Mouse (Mus musculus) hindbrain, embryonic 13.5 days (tissue): ENCODE data around the gene Gm20388. TPM values are rescaled to one million over a fixed set of nuclear protein-coding genes. Genes with fewer than 3 reads are reported as not detected.

Experiments
- ATAC-seq: fragments of 200-750 bp; cut with Nextera tagmentation; 2 replicates; pipeline ENCODE4 v1.8.0; 2017; ENCODE audit warnings: moderate TSS enrichment; ENCODE audit not compliant: low FRiP score
- H3K27ac ChIP-seq: fragments of 300-500 bp; sonication (generic); 2 replicates; pipeline ENCODE4 v1.5.1; 2015; ENCODE audit warnings: inconsistent platforms, mild to moderate bottlenecking, moderate library complexity
- H3K27me3 ChIP-seq: fragments of 300-500 bp; sonication (generic); 2 replicates; pipeline ENCODE4 v1.6.1; 2015; ENCODE audit warnings: mild to moderate bottlenecking, inconsistent platforms
- H3K36me3 ChIP-seq: fragments of 300-500 bp; sonication (generic); 2 replicates; pipeline ENCODE4 v1.6.1; 2015; ENCODE audit warnings: mild to moderate bottlenecking, inconsistent platforms
- H3K4me1 ChIP-seq: fragments of 300-500 bp; sonication (generic); replicated peaks from 2 replicates; pipeline ENCODE4 v1.6.1; 2015; ENCODE audit warnings: inconsistent platforms
- H3K4me2 ChIP-seq: fragments of 300-500 bp; sonication (generic); 2 replicates; pipeline ENCODE4 v1.6.1; 2015; ENCODE audit warnings: inconsistent platforms, mild to moderate bottlenecking, moderate library complexity
- H3K4me3 ChIP-seq: fragments of 300-500 bp; sonication (generic); 2 replicates; pipeline ENCODE4 v1.5.1; 2015; ENCODE audit warnings: mild to moderate bottlenecking, inconsistent platforms
- H3K9ac ChIP-seq: fragments of 300-500 bp; sonication (generic); 2 replicates; pipeline ENCODE4 v1.6.1; 2015; ENCODE audit warnings: mild to moderate bottlenecking, inconsistent platforms
- H3K9me3 ChIP-seq: fragments of 300-500 bp; sonication (generic); 2 replicates; pipeline ENCODE4 v1.6.1; 2016; ENCODE audit warnings: inconsistent platforms
- whole genome bisulfite sequencing: fragments of 180-500 bp; shearing (Covaris S2); methylation state at CpG from one replicate; pipeline ENCODE4 v1.1.7; 2015; 5-methylcytosine and 5-hydroxymethylcytosine counted together
- polyA plus RNA-seq: library from polyadenylated mRNA; unstranded; fragments of >200 nt; fragmentation: Nextera tagmentation; extraction: Ambion mirVana; gene quantifications from 2 replicates; pipeline ENCODE4 v1.2.1, GENCODE M21; 2015

Gene Gm20388
- polyA plus RNA-seq, 1 experiment from 2014 or later: 1.9 TPM

DNA sequence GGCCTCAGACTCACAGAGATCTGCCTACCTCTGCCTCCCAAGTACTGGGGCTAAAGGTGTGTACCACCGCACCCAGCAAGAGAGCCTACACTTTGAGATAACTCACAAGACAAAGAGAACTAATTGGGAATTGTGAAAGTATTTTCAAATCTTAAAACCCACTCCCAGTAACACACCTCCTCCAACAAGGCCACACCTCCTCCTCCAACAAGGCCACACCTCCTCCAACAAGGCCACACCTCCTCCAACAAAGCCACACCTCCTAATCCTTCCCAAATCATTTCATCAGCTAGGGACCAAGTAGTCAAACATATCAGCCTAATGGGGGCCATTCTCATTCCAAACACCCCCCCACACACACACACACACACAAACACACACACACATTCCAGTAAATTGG lies 3863.8 kb downstream of the Gm20388 start:
- Histone ChIP-seq H3K27me3 (0 out of 2 replicates have a peak, but pooled peaks cover 4% of the 10 kb centered on the region), H3K4me1 (peaks cover 16% of the 10 kb centered on the region; the same call in 1 of the 2 replicates), H3K9ac (no peak overlapping the region), H3K36me3 (no peaks in the 10 kb centered on the region), H3K4me3 (no peak overlapping the region), H3K9me3 (no peaks in the 10 kb centered on the region), H3K27ac (no peak overlapping the region), H3K4me2 (no peak overlapping the region)
- 95% methylated on average over 1 of the region's 1 CpGs for WGBS
- ATAC-seq: no peak

DNA sequence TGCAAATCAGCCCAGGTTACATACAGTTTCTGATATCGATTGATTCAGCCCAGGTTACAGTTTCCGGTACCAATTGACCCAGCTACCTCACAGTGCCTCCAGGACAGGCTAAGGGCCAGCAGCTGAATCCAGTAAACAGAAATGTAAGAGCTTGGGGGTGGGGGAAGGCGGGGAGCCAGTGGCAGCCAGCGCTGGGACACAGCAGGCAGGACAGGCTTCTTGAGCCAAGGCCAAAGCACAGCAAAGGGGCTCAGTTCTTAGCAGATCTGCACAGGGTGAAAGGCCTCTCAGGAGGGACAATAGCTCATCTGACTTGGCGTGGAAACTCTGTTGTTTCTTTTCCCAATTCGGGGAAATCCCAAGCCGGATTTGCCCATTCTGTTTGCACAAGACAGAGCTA lies 3866.7 kb downstream of the Gm20388 start:
- H3K4me1 ChIP-seq: peaks cover 24% of the 10 kb centered on the region
- H3K27me3 ChIP-seq: 0 out of 2 replicates have a peak, but pooled peaks cover 4% of the 10 kb centered on the region
- no peak for ATAC-seq
- H3K4me3 ChIP-seq: no peak overlapping the region
- H3K9ac ChIP-seq: no peak overlapping the region
- H3K27ac ChIP-seq: no peak overlapping the region
- no peak overlapping the region for H3K4me2 ChIP-seq
- H3K36me3 ChIP-seq: no peaks in the 10 kb centered on the region
- 46% methylated on average over 7 of the region's 7 CpGs for WGBS
- no peaks in the 10 kb centered on the region for H3K9me3 ChIP-seq

DNA sequence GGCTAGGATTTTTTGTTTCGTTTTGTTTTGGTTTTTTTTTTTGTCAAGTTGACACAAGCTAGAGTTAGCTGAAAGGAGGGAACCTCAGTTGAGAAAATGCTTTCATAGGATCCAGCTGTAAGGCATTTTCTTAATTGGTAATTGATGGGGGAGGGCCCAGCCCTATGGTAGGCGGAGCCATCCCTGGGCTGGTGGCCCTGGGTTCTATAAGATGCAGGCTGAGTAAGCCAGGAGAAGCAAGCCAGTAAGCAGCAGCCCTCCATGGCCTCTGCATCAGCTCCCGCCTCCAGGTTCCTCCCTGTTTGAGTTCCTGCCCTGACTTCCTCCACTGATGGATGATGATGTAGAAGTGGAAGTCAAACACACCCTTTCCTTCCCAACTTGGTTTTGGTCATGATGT lies 3869.8 kb downstream of the Gm20388 start:
- H3K27ac ChIP-seq: no peak overlapping the region

DNA sequence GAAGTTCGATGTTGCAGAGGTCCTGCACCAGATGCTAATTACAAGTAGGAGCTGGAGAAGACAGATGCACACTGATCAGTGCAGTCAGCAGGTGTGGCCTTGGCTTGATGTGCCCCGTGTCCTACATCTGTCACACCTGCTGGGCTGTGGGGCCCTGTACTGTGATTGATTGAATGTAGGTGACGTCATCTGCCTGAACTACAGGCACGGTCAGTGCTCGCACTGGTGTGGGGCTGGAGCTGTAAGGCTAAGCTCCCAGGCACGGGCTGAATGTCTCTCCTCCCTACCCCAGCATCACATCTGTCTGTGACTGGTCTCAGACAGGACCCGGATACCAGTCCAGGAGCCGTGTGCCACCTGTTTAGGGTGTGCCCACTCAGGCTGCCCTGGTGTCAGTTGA lies 3870.6 kb downstream of the Gm20388 start:
- peaks cover 19% of the 10 kb centered on the region for H3K4me1 ChIP-seq
- H3K36me3 ChIP-seq: no peaks in the 10 kb centered on the region
- no peak for ATAC-seq
- 50% methylated on average over 8 of the region's 8 CpGs for WGBS
- no peaks in the 10 kb centered on the region for H3K27me3 ChIP-seq
- H3K4me3 ChIP-seq: no peak overlapping the region
- H3K9ac ChIP-seq: no peak overlapping the region
- no peaks in the 10 kb centered on the region for H3K9me3 ChIP-seq
- H3K4me2 ChIP-seq: no peak overlapping the region
- no peak overlapping the region for H3K27ac ChIP-seq

More for the DNA sequence above, 3869.8 kb downstream of the Gm20388 start:
- Histone ChIP-seq H3K4me1 (peaks cover 19% of the 10 kb centered on the region), H3K9ac (no peak overlapping the region; the same call in 1 of the 2 replicates), H3K9me3 (no peaks in the 10 kb centered on the region), H3K27me3 (no peaks in the 10 kb centered on the region), H3K36me3 (no peaks in the 10 kb centered on the region), H3K4me3 (no peak overlapping the region), H3K4me2 (no peak overlapping the region)
- ATAC-seq: no peak
- WGBS: 69% methylated on average over 3 of the region's 3 CpGs

DNA sequence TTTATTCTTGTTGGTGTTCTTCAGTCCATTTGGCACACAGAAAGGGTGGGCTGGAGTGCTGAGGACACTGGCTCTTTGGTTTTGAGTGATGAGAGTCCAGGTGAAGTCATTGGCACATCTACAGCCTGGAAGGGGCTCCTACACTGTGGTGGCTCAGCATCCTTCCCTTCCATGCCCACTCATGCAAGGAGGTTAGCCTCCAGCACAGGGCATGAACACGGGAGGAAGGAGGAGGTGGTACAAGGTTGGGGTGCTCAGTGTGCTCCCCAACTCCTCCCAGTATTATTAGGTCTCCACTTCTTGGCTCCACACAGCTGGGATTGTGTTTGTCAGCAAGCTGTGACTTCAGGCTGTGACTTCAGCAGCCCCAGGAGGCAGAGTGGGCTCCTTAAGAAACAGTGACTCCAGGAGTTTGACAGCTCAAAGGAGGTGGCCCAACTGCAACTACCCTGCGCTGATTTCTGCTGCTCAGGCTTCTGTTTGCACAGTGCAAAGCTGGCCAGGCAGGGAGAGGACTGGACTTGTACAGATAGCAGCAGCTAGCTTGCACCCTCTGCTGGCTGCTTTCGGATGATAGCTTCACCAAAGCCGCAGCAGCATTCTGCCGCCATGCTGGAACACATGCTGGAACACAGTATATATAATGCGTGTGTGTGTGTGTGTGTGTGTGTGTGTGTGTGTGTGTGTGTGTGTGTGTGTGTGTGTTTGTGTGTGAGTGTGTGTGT lies 3873.0 kb downstream of the Gm20388 start:
- Histone ChIP-seq H3K4me1 (peaks cover 12% of the 10 kb centered on the region), H3K9me3 (no peaks in the 10 kb centered on the region), H3K27me3 (no peaks in the 10 kb centered on the region), H3K4me3 (no peak overlapping the region), H3K4me2 (no peak overlapping the region), H3K9ac (no peak overlapping the region), H3K27ac (no peak overlapping the region), H3K36me3 (no peaks in the 10 kb centered on the region)
- ATAC-seq: peak; percentile 89
- WGBS: 11% methylated on average over 5 of the region's 6 CpGs

DNA sequence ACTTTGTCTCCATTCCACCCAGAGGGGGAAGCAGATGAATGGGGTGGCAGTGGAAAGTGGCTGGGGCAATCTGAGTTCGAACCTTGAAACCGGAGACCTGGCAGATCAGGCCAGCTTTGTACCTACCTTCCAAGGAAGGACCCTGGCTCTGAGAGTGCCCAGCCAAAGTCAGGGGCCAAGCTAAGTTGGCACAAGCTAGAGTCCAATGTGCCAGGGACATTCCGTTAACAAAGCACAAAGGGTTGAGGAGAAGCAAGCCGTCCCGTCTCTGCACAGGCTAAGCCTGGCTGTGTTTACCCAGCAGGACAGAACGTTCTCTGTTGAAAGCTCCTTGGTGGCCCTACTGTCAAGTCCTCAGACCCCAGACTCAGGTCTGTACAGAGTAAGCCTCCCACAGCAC lies 3875.5 kb downstream of the Gm20388 start:
- no peak for ATAC-seq
- no peak overlapping the region for H3K9ac ChIP-seq
- H3K27ac ChIP-seq: no peak overlapping the region
- no peaks in the 10 kb centered on the region for H3K36me3 ChIP-seq
- H3K9me3 ChIP-seq: no peaks in the 10 kb centered on the region
- H3K4me2 ChIP-seq: no peak overlapping the region
- H3K4me3 ChIP-seq: no peak overlapping the region
- peaks cover 14% of the 10 kb centered on the region for H3K4me1 ChIP-seq
- no peaks in the 10 kb centered on the region for H3K27me3 ChIP-seq
- 77% methylated on average over 6 of the region's 6 CpGs for WGBS

DNA sequence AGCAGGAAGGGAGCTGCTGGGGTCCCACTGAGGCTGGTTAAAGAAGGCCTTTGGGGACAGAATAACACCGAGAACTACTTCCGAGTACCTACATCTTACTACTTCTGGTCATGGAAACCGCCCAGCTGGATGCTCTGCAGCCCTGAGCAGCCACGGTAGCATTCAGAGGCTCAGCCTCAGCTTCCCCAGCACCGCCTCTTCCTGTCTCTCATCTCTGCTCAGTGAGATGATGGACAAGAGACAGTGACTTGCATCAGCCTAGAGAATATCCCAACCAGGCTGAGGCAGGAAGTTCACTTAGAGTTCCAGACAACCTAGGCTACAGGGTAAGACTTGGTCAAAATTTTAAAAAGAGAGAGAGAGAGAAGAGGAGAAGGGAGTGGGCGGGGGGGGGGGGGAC lies 3876.0 kb downstream of the Gm20388 start:
- WGBS: 74% methylated on average over 6 of the region's 6 CpGs
- no peaks in the 10 kb centered on the region for H3K27me3 ChIP-seq
- H3K9ac ChIP-seq: no peak overlapping the region
- peaks cover 15% of the 10 kb centered on the region for H3K4me1 ChIP-seq
- no peaks in the 10 kb centered on the region for H3K9me3 ChIP-seq
- no peak overlapping the region for H3K4me3 ChIP-seq
- no peak for ATAC-seq
- H3K36me3 ChIP-seq: no peaks in the 10 kb centered on the region
- no peak overlapping the region for H3K4me2 ChIP-seq
- H3K27ac ChIP-seq: no peak overlapping the region

DNA sequence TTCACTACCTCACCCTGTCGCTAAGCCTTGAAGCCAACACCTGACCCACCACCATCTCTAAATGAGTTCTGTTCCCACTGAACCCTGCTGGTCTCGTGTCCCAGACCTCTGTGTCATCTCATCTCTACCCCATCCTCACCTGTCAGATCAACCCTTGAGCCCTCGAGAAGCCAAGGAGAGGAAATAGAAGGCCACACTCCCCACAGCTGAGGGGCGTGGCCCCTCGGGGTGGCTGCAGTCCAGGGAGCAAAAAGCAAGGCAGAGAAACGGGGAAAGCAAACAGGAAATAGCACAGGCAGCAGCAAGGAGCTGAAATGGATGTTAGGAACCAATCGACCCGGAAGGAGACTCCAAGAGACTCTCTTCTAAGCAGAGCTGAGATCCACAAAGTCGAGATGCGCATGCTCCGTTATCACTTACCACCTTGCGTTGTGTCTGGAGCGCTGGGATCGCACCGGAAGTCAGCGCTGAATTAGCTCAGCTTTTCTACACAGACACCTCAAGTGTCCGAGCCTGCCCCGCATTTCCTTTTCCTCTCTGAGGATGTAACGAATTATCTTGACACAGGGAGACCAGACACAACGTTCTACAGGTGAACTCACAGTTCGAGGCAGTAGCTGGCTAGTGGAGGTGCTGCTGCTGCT lies 3876.7 kb downstream of the Gm20388 start:
- Histone ChIP-seq H3K27me3 (0 out of 2 replicates have a peak, but pooled peaks cover 4% of the 10 kb centered on the region), H3K4me1 (peaks cover 20% of the 10 kb centered on the region), H3K4me2 (no peak overlapping the region), H3K27ac (no peak overlapping the region), H3K4me3 (no peak overlapping the region), H3K36me3 (no peaks in the 10 kb centered on the region), H3K9ac (no peak overlapping the region), H3K9me3 (no peaks in the 10 kb centered on the region)
- no peak for ATAC-seq
- WGBS: 65% methylated on average over 21 of the region's 21 CpGs

DNA sequence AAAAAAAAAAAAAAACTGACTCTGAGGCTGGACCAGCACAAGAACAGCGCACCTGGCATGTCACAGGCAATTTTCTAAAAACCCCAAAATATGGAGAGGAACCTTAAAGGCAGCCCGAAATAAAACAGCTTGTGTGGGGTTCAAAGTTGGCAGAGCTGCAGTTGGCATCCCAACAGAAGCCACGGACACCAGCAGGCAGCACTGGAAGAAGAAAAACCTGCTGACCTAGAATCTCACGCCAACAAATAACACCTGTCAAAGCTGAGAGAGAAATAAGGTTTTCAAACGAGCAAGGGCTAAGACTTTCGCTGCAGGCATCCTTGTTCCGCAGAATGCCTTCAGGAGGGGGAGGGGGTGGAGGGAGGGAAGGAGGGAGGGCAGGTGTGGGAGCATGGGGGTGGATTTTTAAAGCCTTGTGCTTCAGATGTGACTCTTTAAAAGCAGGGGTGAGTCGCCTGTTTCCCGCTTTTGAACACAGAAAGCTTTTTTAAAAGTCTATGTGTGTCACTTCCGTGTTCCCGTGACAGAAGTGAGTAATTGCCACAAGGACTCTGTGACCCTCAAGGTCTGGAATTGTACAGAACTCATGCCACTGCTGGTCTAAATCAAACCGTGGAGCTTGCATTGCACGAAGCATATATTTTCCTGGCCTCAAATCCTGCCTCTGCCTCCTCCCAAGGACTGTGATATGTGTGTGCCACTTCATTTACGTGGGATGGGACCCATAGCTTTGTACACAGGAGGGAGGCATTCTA lies 3878.0 kb downstream of the Gm20388 start:
- ATAC-seq: no peak
- Histone ChIP-seq H3K4me1 (peaks cover 19% of the 10 kb centered on the region), H3K4me3 (no peak overlapping the region), H3K4me2 (no peak overlapping the region), H3K9me3 (no peaks in the 10 kb centered on the region), H3K9ac (no peak overlapping the region), H3K27ac (no peak overlapping the region), H3K27me3 (0 out of 2 replicates have a peak, but pooled peaks cover 4% of the 10 kb centered on the region), H3K36me3 (no peaks in the 10 kb centered on the region)
- 54% methylated on average over 14 of the region's 14 CpGs for WGBS

DNA sequence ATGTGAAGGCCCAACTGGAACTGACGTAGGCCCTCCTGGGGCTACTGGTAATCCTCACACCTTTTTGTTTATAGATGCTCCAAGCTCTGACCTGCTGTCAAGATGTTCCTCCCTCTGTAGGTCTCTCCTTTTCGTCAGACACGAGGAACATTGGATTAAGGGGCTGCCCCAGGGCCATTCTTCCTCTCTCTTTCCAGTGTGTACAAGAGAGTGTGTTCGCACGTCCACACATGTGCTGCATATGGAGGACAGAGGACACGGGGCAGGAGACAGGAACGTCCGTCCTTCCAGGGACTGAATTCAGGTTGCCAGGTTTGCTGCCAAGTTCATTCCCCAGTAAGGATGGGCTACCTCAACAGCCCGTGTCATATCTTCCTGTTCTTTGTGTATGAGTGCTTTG lies 3878.8 kb downstream of the Gm20388 start:
- H3K27ac ChIP-seq: no peak overlapping the region
- H3K9me3 ChIP-seq: no peaks in the 10 kb centered on the region
- no peak overlapping the region for H3K4me3 ChIP-seq
- peaks cover 24% of the 10 kb centered on the region for H3K4me1 ChIP-seq
- H3K9ac ChIP-seq: no peak overlapping the region; the same call in 1 of the 2 replicates
- 77% methylated on average over 9 of the region's 9 CpGs for WGBS
- 0 out of 2 replicates have a peak, but pooled peaks have one; percentile 10 for ATAC-seq
- H3K36me3 ChIP-seq: no peaks in the 10 kb centered on the region
- 0 out of 2 replicates have a peak, but pooled peaks cover 4% of the 10 kb centered on the region for H3K27me3 ChIP-seq
- H3K4me2 ChIP-seq: no peak overlapping the region

DNA sequence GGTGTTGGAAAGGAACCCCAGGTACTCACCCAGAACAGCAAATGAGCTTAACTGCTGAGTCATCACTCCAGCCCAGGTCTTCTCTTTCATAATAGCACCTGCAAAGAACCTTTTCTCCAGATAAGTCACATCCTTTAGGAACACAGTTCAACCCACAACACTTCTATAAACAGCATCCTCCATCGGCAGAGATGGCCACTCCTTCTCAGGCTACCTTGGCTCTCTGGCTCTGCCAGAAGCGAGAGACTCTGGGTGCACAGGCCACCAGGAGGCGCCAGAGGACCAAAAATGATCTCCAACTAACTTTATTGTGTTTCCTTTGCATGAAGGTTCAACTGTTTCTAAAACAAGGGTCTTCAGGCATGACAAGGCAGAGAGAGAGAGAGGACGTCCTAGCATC lies 3879.3 kb downstream of the Gm20388 start:
- H3K27me3 ChIP-seq: 0 out of 2 replicates have a peak, but pooled peaks cover 4% of the 10 kb centered on the region
- 5% methylated on average over 4 of the region's 4 CpGs for WGBS
- no peak overlapping the region for H3K9ac ChIP-seq
- H3K4me1 ChIP-seq: peaks cover 24% of the 10 kb centered on the region
- no peaks in the 10 kb centered on the region for H3K36me3 ChIP-seq
- no peak overlapping the region for H3K27ac ChIP-seq
- no peak overlapping the region for H3K4me3 ChIP-seq
- H3K9me3 ChIP-seq: no peaks in the 10 kb centered on the region
- no peak overlapping the region for H3K4me2 ChIP-seq
- peak; percentile 54; the same call in 1 of the 2 replicates for ATAC-seq
